Mouse (Mus musculus): ENCODE measurements around the gene Itgb3bp.
A peak's percentile ranks its signal among the peaks of the same experiment; 100 is the strongest.

DNA sequence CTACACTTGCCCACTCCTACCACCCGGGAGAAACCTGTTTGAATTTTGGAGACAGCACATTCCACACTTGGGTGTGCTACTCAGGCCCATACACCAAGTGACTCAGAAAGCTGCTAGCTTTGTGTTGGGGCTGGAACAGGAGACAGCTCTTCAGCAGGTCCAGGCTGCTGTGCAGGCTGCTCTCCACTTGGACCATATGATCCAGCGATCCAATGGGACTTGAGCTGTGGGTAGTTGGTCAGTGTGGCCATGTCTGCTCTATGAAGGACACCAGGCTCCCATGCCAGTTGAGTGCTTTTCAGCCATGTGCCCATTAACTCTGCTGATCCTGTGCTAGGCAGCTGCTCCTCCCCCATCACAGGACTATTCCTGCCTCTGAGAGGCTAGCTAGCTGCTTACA is 24.3 kb upstream of the Itgb3bp start:
- TF ChIP-seq POLR2A (IDR thresholded peaks at IDR 0.05; ENCODE audit: insufficient read length, low read depth) (no peak), MYOD1 (IDR thresholded peaks at IDR 0.05; ENCODE audit: control insufficient read depth in 1 of 3, insufficient read length in 2 of 3, low read depth in 2 of 3) (peak in 1 of 3 experiments; percentile 65), MAX (IDR thresholded peaks at IDR 0.05; ENCODE audit: low read depth) (no peak), REST (IDR thresholded peaks at IDR 0.05; ENCODE audit: insufficient read depth, insufficient read length) (no peak), SRF (IDR thresholded peaks at IDR 0.05; ENCODE audit: control insufficient read depth, insufficient read length, low read depth) (no peak), USF1 (IDR thresholded peaks at IDR 0.05; ENCODE audit: low read depth) (no peak), POLR2AphosphoS2 (IDR thresholded peaks at IDR 0.05; ENCODE audit: insufficient read length, low read depth) (no peak), CEBPB (IDR thresholded peaks at IDR 0.05; ENCODE audit: insufficient read depth, poor library complexity, severe bottlenecking) (no peak), MYOG (IDR thresholded peaks at IDR 0.05; ENCODE audit: control insufficient read depth in 1 of 3, insufficient read depth in 1 of 3, insufficient read length in 2 of 3, low read depth in 2 of 3) (no peak), TCF12 (IDR thresholded peaks at IDR 0.05; ENCODE audit: insufficient read depth, poor library complexity, severe bottlenecking) (no peak), E2F4 (IDR thresholded peaks at IDR 0.05; ENCODE audit: insufficient read depth) (no peak), TCF3 (IDR thresholded peaks at IDR 0.05; ENCODE audit: insufficient read length, low read depth) (no peak)

All from myocyte (in vitro differentiated cells).